Mouse (Mus musculus): ENCODE results near the gene Pip5k1b.

GRCm38 (mm10) chr19:24271326-24271725 is 284.3 kb downstream of the Pip5k1b start:
- TF ChIP-seq POLR2A (IDR thresholded peaks at IDR 0.05; ENCODE audit: low read depth, low read length) (no peak), CTCF (IDR thresholded peaks at IDR 0.05; ENCODE audit: extremely low read depth, insufficient read depth, insufficient read length, insufficient replicate concordance) (no peak)

All from spleen, adult 2 months (tissue).